Mouse (Mus musculus) spleen, postnatal 36 days (tissue): Measurements from ENCODE around the gene 4931440F15Rik.

ENCODE experiments used
- DNase-seq, 2 experiments: peaks; one replicate each; pipeline ENCODE4 v3.0.0; 2022; ENCODE audit warnings: low spot score in 2 of 2, mixed read lengths in 1 of 2

The 4931440F15Rik gene

DNA sequence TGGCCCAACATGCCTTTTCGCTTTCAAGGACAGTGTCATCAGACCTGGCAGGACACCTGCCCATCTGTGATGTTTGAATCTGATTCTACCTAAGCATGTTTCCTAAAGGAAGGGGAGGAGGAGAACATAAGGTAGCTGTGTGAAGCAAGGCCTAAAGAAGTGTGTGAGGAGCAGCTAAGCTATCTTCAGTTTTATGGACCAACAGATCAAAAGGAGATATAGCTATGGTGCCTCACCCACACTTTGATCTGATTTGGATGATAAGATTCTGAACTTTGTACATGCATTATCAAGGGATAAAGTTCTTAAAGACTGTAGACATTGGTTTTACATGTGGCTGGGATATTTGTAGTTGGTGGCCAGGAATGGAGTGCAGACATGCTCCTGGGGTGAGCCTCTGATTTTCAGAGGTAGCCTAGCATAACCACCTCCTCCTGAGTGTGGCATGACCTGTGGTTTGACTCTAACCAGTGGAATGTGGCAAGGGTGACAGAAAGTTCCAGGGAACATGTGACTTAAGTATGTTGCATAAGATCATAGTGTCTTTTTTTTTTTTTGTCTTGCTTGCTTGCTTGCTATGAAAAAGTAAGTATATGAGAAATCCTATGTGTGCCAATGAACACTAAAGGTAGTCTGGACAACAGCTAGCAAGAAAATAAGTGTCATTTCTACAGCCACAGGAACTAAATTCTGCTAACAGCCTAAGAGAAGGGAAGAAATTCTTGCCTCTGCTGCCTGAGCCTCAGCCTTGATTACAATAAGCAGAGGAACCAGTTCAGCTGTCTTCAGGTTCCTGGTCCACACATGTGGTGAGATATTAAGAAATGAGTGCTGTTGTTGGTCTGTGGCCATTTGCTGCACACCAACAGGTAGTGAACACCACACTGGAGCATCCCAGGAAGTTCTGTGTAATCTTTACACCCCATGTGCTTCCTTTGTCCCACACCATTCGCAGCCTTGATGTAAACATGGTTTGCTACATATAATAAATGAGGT lies 23.7 kb downstream of the 4931440F15Rik start:
- no peak for DNase-seq

DNA sequence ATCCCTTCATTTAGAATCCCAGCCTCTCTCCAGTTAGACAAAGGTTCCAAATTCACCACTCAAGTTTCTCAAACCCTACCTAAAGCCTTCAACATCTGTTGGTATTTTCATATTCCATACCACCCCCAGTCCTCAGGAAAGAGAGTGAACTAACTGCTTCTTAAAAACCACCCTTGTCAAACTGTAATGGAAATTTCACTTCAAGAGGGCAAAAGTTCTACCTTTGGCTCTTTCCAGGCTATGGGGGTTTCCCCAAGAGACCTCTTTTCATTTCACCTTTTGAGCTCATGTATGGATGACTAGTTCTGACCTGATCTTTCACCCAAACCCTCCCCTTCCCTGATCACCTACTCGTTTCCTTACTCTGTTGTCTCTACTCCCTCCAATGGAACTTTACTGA lies 25.6 kb downstream of the 4931440F15Rik start:
- no peak for DNase-seq

DNA sequence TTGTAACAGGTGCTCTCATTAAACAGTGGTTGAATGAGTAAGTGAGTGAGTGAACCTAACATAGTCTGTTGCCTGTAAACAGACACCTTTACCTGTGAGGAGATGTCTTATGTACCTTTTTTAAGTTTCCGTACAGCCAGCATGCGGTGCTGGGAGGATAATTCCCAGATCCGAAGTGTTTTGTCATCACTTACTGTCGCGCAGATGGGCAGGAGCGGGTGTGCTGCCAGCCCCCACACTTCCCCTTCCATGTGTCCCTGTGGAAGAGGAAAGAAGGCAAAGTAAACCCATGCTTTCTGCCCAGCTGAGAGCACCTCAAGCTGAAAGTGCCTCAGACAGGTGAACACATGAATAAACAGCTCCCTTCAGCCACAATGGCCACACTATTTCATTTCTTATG lies 30.4 kb downstream of the 4931440F15Rik start:
- DNase-seq: no peak

DNA sequence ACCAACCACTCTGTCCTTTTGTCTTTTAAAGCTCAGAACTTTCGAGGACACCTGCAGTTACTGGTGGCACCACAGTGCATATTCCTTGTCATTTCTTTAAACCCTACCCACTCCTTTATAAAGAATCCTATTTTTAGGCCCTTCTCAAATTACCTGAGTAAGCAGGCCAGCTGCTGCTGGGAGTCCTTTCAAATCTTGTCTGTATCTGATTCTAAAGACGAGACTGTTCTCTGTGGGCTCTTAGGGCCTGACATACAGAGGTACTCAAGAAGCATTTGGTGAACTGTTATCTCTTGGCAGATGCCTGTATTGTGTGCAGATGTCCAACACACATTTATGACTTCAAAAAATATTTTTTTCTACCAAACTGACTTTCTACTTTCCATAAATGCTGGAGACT lies 31.0 kb downstream of the 4931440F15Rik start:
- no peak for DNase-seq

DNA sequence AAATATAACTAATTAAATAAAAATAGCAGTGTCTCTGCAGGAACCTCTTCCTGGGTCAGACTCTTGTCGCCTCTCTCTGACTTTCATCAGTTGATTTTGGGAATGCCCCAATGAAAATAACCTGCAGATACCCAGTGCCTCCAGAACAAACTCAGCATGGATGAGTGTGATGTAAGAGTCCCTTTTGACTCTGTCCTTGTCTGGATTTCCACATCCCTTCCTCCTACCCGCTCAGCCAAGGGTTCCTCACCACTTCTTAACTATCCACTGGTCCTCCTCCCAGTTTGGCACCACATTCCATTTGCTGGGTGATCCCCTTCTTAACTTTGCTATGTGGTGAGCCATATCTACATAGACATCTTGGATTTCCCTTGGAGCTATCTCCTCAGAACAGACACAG lies 34.7 kb downstream of the 4931440F15Rik start:
- DNase-seq: no peak

DNA sequence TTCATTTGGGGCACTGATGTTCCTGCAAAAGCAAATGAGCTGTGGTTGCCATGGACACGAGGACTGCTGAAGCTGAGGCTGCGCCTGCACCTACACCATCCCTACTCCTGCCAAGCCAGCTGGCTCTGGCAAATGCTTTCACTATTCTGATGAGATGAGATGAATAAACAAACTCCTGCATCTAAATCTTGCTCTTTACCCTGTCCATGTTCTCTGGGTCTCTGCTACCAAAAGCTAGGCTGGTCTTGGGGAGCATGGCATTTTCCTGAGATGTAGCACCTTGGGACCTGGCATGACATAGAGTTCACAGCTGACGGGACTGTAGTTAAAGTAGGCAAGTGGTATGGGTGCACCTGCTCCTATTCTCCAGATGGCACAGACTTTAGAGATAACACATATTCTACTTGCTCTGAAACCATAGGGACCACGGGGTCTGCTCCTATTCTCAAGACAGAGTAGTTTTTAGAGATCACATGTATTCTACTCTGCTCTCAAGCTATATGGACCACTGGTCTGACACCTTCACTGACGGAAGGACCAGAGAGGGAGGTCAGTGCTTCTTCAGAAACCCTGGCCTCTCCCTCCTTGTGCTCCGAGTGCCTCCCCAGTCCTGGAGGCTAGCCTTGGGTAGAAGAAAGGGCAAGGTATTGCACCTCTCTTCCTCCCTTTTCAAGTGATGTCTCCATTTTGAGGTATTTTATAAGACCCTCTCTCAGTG lies 36.4 kb downstream of the 4931440F15Rik start:
- DNase-seq: no peak

DNA sequence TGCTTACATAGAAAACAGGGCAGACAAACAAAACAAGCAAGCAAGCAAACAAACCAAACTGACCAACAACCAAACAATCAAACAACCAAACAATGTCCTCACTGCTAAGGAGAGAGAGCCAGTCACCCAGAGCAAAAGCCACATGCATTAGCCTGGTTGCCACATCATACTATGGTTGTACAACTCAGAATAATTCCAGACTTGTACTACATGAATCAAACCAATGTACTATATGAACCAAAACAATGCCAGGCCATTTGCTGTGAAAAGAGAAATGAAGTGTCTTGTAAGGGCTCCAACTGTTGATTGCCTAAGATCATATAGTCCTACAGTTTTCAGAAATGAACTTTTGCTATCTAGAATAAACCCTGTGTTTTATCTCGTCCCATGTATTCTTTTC lies 37.0 kb downstream of the 4931440F15Rik start:
- no peak for DNase-seq

DNA sequence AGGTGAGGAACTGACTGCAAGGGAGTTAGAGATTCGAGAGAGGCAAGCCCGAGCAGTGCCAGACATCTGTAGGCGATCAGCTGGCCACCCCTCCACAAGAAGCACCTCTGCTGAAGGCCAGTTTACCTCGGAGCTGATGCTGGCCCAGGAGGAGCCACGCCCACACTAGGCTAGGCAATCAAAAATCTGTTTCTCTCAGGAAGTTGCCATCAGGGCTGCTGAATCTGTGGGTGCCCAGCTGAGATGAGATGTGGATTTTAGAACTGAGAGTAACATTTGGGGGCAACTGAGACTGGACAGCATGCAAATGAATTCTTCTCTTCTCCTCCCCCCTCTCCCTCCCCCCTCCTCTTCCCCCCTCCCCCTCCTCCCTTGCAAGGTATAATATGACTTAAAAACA lies 38.0 kb downstream of the 4931440F15Rik start:
- peak; percentile 41 to 57 for DNase-seq

DNA sequence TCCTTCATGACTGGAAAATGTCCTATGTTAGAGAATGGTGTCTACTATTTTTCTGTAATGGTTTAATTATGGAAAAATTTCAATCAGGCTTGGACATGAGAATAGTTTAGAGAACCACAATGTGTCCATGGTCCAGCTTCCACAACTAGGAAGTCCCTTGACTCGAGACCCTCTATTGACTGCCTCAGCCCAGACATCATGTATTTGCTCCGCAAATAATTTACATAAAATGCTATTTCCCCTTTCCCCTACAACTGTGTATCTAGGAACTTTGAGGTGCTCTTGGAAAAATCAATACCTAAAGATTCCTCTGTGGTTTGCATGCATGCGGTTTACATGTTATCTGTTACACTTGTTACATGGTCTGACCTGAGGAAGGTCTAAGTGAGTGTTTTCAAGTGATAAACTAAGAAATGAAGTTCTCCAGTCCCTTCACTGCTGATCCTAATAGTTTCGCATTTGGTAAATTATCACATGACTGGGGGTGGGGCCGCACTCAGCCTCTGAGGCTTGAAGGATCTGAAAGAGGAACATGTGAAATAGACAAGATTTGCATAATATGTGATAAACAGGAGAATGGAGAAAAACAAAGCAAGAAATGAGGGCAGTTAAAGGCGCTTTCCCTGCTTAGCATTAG lies 38.8 kb downstream of the 4931440F15Rik start:
- peak; percentile 69 to 81 for DNase-seq

DNA sequence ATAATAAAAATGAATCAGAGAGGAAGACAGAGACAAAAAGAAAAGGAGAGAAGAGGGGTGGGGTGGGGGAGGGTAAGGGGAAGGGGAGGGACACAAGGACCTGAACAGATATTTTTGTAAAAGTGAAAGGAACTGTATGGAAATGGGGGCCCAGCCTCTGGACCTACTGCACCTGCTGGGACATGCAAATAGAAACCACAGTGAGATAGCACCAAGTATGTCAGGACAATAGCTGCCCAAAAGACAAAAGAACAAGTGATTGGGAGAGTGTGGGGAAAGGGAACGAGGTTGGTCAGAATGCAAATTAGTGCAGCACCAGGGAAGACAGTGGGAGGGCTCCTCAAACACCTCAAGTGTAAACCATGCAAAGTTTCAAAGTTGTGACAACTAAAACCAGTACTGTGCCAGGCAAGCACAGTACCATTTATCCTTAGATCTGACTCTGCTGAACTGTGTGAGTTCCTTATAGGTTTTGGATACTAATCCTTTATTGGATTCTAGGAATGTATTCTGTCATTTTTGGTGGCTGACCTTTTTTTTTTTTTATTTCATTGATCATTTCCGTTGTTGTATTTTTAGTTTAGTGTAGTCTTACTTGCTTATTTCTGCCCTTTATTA lies 46.0 kb downstream of the 4931440F15Rik start:
- no peak for DNase-seq

DNA sequence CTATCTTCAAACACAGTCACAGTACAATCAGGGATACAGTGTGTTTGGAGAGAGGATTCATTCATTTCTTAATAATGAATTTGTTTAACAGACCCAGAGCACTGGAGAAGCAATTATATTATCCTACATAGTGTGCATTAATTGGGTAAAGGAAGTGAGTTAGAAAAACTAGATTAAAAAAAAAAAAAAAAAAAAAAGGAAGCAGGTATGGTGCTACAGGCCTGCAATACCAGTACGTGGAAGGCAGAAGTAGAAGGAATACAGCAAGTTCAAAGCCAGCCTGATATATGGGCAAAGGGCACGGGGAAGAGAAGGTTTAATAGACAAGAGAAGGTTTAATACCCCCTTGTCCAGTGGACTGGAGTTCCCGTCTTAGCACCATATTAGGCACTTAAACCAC lies 46.5 kb downstream of the 4931440F15Rik start:
- DNase-seq: no peak

DNA sequence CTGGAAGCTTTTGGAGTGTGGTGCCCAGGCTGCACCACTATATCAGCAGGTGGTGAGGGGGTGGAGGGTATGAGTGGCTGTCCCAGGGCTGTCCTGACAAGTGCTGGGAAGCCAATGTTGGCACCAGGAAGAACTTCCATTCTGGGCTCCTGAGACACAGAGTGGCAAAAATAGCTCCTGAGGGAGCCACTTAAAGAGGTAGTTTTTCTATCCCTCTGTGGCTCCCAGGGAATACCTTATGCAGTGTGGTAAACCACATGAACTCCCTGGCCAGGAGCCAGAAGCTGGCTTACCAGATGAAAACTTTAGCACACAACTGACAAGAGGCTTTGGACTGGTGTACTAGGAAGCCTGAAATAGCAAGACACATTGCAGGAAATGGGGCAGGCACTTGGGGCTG lies 47.5 kb downstream of the 4931440F15Rik start:
- DNase-seq: no peak

DNA sequence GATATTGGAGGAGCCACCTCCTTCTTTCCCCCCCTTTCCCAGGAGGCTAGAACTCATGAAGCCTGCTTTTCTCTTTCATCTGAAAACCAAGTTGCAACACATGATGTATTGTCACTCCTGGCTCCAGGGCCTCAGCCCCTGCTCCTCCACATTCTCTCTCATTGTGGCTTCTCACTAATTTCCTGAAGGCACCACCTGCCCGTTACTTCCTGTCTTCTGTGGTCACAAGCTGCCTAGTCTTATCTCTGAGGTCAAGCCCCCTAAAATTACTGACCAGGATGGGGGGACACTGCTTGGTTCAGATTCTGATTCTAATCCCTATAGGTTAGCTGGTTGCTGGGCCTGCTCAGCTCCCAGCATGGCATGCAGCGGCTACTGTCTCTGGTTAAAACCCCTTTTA lies 50.7 kb downstream of the 4931440F15Rik start:
- DNase-seq: no peak

DNA sequence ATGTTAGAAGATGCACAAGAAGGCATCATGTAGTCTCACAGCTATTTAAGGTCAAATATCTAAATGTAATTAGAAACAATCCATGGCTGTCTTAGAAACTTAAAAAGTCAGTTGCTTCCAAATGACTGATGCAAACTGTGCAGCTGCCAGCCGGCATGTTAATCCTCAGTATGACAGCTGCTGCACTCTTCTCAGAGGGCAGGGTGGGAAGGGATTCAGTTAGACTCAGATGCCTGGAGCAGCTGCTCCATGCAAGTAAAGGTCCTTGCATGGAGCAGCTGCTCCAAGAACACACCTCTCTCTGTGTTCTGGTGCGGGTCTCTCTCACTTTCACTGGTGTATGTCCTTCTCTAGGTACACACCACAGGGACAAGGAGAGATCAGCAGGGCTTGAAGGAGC lies 51.2 kb downstream of the 4931440F15Rik start:
- DNase-seq: no peak
